Mouse (Mus musculus) testis, adult 2 months (tissue): ENCODE measurements around the gene Cnfn.

ENCODE experiments used
- CTCF ChIP-seq: fragments of 200-500 bp; IDR thresholded peaks from 2 replicates; pipeline ENCODE4 v1.5.1; 2012; ENCODE audit warnings: low read depth, mild to moderate bottlenecking, inconsistent platforms, low read length, moderate library complexity; ENCODE audit not compliant: control insufficient read depth, insufficient read depth, insufficient replicate concordance
- POLR2A ChIP-seq: fragments of 200-500 bp; IDR thresholded peaks from 2 replicates; pipeline ENCODE4 v1.6.1; 2012; ENCODE audit warnings: low read depth, mild to moderate bottlenecking, inconsistent platforms, low read length, moderate library complexity; ENCODE audit not compliant: control insufficient read depth

GRCm38 (mm10) chr7:25339329-25339728 lies 30.2 kb downstream of the Cnfn start:
- TF ChIP-seq POLR2A (no peak), CTCF (no peak)
